Mouse (Mus musculus) cerebral cortex, adult 2 months (tissue): ENCODE measurements around the gene Gbp2.

Experiments
- WGBS: fragments of 180-500 bp; shearing (Covaris S2); methylation state at CpG from one replicate; pipeline ENCODE4 v1.1.7; 2018; 5-methylcytosine and 5-hydroxymethylcytosine counted together

The Gbp2 gene

GRCm38 (mm10) chr3:142620111-142620955 lies at the start of gene Gbp2:
Gene Gbp2 (plus strand): TSS chr3:142620602.
- WGBS = 49% methylated on average over 4 of the region's 4 CpGs

GRCm38 (mm10) chr3:142570738-142571137 lies 49.7 kb upstream of the Gbp2 start:
- WGBS = 84% methylated on average over 4 of the region's 4 CpGs

- 89% methylated on average over 3 of the region's 3 CpGs for WGBS
Observed at GRCm38 (mm10) chr3:142577108-142577507, 43.3 kb upstream of the Gbp2 start.

DNA sequence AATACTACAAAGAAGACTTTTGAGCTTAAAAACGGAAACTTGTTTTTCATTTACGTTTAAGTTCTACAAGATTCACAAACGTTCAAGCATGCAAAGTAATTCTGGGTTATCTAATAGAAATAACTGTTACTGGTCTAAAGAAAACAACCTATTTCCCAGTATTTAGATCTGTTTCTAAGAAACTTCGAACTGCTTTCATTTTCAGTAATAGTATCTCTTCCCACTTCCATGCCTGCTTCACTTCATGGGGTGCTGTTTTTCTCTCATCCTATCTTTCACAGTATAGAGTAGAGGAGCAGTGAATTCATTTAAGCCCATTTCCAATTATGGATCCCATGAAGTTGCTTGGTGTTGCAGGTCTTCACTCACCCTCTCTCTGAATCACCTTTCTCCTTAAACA lies 42.1 kb upstream of the Gbp2 start:
- 91% methylated on average over 4 of the region's 4 CpGs for WGBS

GRCm38 (mm10) chr3:142583067-142583466 lies 37.3 kb upstream of the Gbp2 start:
- WGBS = 90% methylated on average over 4 of the region's 4 CpGs

- 65% methylated on average over 2 of the region's 2 CpGs for WGBS
Observed at GRCm38 (mm10) chr3:142588888-142589287, 31.5 kb upstream of the Gbp2 start.

DNA sequence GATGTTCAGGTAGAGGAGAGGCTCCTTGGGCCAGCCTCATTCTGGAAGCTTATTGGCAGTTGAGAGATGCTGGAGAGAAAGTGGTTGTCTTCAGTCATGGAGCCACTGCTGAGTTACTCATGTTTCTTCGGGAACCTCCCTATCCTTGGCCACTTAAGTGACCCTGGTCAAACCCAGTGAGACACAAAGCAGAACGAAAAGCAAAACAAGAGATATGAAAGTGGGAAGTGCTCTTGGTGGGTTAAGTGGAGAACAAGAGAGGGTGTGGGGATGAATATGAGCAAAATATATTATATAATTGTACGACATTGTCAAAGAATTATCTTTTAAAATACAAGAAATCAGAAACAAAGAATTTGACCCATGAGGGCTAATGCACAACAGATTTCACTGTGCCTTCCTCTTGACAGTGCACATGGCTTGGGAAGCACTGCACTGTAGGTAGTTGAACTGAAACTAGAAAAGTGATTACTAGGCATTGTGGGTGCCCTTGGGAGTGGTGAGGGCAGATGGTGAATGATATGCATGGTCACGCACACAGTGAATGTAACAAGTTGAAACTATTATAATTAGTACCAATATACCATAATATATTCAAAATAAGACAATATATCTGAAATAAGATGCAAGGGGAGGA lies 29.9 kb upstream of the Gbp2 start:
- 85% methylated on average over 4 of the region's 4 CpGs for WGBS

- WGBS = 95% methylated on average over 1 of the region's 1 CpGs
Observed at GRCm38 (mm10) chr3:142594547-142594946, 25.9 kb upstream of the Gbp2 start, which contains the start of gene Gbp2b. Gene Gbp2b (plus strand): TSS chr3:142594847.

DNA sequence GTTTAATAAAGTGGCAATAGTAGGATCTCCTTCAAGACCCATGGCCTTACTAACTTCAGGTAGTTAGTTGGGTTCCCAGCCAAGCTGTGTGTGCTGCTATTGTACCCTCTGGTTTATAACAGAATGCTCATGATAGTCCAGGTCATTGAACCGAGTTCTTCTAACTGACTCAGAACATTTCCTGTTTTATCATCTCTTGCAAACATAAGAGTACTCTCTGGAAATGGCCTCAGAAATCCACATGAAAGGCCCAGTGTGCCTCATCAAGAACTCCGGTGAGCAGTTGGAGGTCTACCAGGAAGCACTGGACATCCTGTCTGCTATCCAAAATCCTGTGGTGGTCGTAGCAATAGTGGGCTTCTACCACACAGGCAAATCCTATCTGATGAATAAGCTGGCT lies 22.5 kb upstream of the Gbp2 start:
- WGBS = 71% methylated on average over 3 of the region's 3 CpGs

GRCm38 (mm10) chr3:142618658-142619057 lies 1.7 kb upstream of the Gbp2 start:
- WGBS = 61% methylated on average over 3 of the region's 3 CpGs

- WGBS = 16% methylated on average over 1 of the region's 1 CpGs
Observed at GRCm38 (mm10) chr3:142619606-142620005, 796 bp upstream of the Gbp2 start.

GRCm38 (mm10) chr3:142620956-142621562 lies 657 bp downstream of the Gbp2 start:
- 48% methylated on average over 3 of the region's 3 CpGs for WGBS

GRCm38 (mm10) chr3:142630385-142630784 lies 10.0 kb downstream of the Gbp2 start:
- WGBS = 87% methylated on average over 8 of the region's 8 CpGs

DNA sequence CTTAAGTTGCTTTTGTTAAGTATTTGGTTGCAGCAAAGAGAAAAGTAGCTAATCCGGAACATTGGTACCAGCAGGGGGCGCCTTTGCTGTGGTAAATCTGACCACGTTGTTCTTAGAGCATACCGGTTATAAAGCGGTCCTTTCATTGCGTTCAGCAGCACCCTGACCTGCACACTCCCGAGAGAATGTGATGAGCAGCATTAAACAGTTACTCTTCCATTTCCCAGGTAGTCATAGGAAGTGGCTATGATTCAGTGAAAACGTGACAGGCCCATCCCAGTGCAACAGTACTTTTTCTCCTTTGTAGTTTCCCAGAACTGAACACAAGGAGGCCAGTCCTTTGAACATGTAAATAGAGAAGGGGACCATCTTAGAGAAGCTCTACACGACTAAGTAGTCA lies 19.8 kb downstream of the Gbp2 start:
- WGBS = 11% methylated on average over 9 of the region's 9 CpGs

GRCm38 (mm10) chr3:142645949-142646348 lies 25.5 kb downstream of the Gbp2 start:
- WGBS = under 1% methylated on average over 2 of the region's 2 CpGs

DNA sequence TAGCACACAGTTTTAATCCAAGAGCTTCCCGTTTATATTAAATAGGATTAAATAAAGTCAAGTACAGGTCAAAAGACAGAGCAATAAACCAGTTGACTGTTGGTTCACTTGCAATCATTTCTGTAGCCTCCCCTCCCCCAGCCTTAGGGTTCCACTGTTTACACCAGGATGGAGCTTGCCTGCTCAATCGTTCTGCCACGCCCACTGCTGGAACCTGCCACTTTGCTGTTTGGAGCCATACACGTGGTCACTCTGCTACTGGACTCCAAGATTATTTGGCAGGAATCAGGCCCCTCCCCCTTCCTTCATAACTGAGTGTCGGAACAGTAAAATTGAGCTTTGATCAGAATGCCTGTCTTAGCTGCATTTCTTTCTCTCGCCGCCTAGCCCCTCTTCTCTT lies 27.4 kb downstream of the Gbp2 start:
- WGBS = 62% methylated on average over 7 of the region's 7 CpGs

DNA sequence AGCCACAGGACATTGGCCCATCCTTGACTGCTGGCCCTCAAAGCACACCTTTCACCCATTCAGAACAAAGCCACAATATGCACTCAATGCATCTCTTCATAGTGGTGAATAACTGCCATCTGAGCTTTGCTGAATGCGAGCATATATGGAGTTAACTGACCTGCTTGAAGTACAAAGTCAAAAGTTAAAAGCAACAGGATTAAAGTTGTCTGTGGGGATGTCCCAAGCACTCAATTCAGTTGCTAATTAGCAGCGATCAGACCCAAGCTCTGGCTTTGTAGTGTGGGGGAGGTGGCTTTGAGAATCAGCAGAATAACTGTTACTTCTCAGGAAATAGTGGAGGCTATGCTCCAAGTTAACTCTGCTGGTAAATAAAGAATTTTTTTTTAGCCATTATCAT lies 29.8 kb downstream of the Gbp2 start:
- 60% methylated on average over 2 of the region's 2 CpGs for WGBS

DNA sequence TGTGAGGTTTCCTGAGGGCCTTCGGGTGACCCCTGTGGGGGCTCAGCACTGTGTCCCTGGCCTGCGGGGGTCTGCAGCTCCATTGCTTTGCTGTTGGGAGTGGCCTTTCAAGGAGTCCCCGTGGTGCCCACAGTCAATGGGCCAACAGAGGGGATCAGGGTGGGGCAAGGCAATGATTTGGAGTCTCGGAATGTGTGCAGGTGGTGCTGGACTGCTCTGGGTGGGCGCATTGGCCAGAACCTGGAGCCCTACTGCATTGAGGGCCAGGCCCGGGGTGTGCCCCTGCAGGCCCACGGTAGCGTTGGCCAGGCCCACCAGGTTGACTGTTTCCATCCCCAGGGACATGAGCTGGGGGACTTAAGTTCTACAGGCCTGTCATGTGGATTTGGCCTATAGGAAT lies 44.3 kb downstream of the Gbp2 start:
- 95% methylated on average over 8 of the region's 8 CpGs for WGBS

- WGBS = 70% methylated on average over 1 of the region's 1 CpGs
Observed at GRCm38 (mm10) chr3:142674607-142675006, 54.2 kb downstream of the Gbp2 start.
